In genomic region chr17:69769002-69769421, GRCm38 (mm10) we compare ENCODE assay signal across 11 mouse cellular contexts.
DNase-seq lines count a peak whose midpoint lies in the region; ATAC-seq and TF ChIP-seq lines count a peak whose summit lies in the region.
"Had no signal": no experiment of that assay in that cellular context is flagged by ENCODE, and none has a peak within 500 bp of the region (broad histone marks: within the 10 kb centered on the region; RNA-seq: fewer than 3 reads in every experiment).

No protein-coding gene starts in this region.

- no peaks in the 10 kb centered on the region for H3K4me1 ChIP-seq in embryonic facial prominence, embryonic 14.5 days (ENCODE audit: control insufficient read depth, insufficient read depth, low read length)
- H3K4me1 ChIP-seq in olfactory bulb, adult 2 months (ENCODE audit: control insufficient read depth, insufficient read depth, low read length): peaks cover 4% of the 10 kb centered on the region
- H3K4me1 ChIP-seq: intestine, embryonic 15.5 days; liver, embryonic 13.5 days had no signal

- WGBS in embryonic facial prominence, embryonic 14.5 days: 57% methylated on average over 8 of the region's 8 CpGs
- WGBS in olfactory bulb, adult 2 months: 35% methylated on average over 8 of the region's 8 CpGs

- no peak overlapping the region for H3K9ac ChIP-seq in embryonic facial prominence, embryonic 14.5 days (ENCODE audit: low read depth, low read length)
- H3K9ac ChIP-seq: intestine, embryonic 15.5 days; liver, embryonic 13.5 days had no signal

- TF ChIP-seq CTCF in olfactory bulb, adult 2 months (IDR thresholded peaks at IDR 0.05; ENCODE audit: insufficient read depth, low read depth, low read length): no peak

- H3K9me3 ChIP-seq in embryonic facial prominence, embryonic 14.5 days (ENCODE audit: control insufficient read depth, low read length): no peaks in the 10 kb centered on the region
- H3K9me3 ChIP-seq: intestine, embryonic 15.5 days had no signal

- no peak overlapping the region for H3K4me2 ChIP-seq in embryonic facial prominence, embryonic 14.5 days (ENCODE audit: low read depth, low read length)
- H3K4me2 ChIP-seq: intestine, embryonic 15.5 days; liver, embryonic 13.5 days had no signal

- ATAC-seq in embryonic facial prominence, embryonic 14.5 days (ENCODE audit: low read depth): no peak
- ATAC-seq: intestine, embryonic 15.5 days; Patski had no signal

- H3K27ac ChIP-seq in embryonic facial prominence, embryonic 14.5 days (replicated peaks; ENCODE audit: low read depth, low read length): no peak overlapping the region
- peak overlapping the region; percentile 51; the same call in 1 of the 2 replicates for H3K27ac ChIP-seq in olfactory bulb, adult 2 months (ENCODE audit: insufficient read depth, low read depth, low read length)
- H3K27ac ChIP-seq: intestine, embryonic 15.5 days; liver, embryonic 13.5 days had no signal

- no peak for TF ChIP-seq POLR2A in olfactory bulb, adult 2 months (IDR thresholded peaks at IDR 0.05; ENCODE audit: insufficient read depth, low read depth, low read length)

- H3K4me3 ChIP-seq in embryonic facial prominence, embryonic 14.5 days (ENCODE audit: low read depth, low read length): no peak overlapping the region
- H3K4me3 ChIP-seq in olfactory bulb, adult 2 months (ENCODE audit: insufficient read depth, low read depth, low read length): no peak overlapping the region
- H3K4me3 ChIP-seq: intestine, embryonic 15.5 days; liver, embryonic 13.5 days had no signal

- H3K27me3 ChIP-seq in embryonic facial prominence, embryonic 14.5 days (replicated peaks; ENCODE audit: control insufficient read depth, insufficient read depth, low read length): no peaks in the 10 kb centered on the region
- H3K27me3 ChIP-seq: intestine, embryonic 15.5 days; liver, embryonic 13.5 days had no signal

- DNase-seq in cerebellum, adult 8-10 months: peak; percentile 11
- DNase-seq in cerebellum, adult 11-12 months: no peak
- peak; percentile 13 for DNase-seq in embryonic facial prominence, embryonic 14.5 days (ENCODE audit: low spot score)
- peak; percentile 65 to 89 for DNase-seq in layer of hippocampus, postnatal 14 days (ENCODE audit: low spot score in 2 of 2)
- no peak for DNase-seq in spleen, postnatal 4 days (ENCODE audit: low spot score in 2 of 2)
- no peak for DNase-seq in gastrocnemius, adult 18-20 months (ENCODE audit: low spot score)
- no peak for DNase-seq in heart, postnatal 4 days
- DNase-seq: liver, embryonic 13.5 days had no signal

- no peaks in the 10 kb centered on the region for H3K36me3 ChIP-seq in embryonic facial prominence, embryonic 14.5 days (ENCODE audit: control insufficient read depth, insufficient read depth, low read length)
- H3K36me3 ChIP-seq: intestine, embryonic 15.5 days; liver, embryonic 13.5 days had no signal

Comparison
In these comparisons a context has a peak if more than half of its experiments do, and no peak if none do; other contexts are left out.
1. DNase-seq: peak in cerebellum, adult 8-10 months (single experiment), embryonic facial prominence, embryonic 14.5 days (single experiment) and layer of hippocampus, postnatal 14 days (2 of 2); none in cerebellum, adult 11-12 months (single experiment), spleen, postnatal 4 days (0 of 2), gastrocnemius, adult 18-20 months (single experiment) and heart, postnatal 4 days (single experiment).